Mouse (Mus musculus) left cerebral cortex, adult 8-10 months (tissue): ENCODE measurements around the gene C130050O18Rik. TPM values are rescaled to one million over a fixed set of nuclear protein-coding genes. Genes with fewer than 3 reads are reported as not detected.

ENCODE experiments used
- DNase-seq, 2 experiments: peaks; one replicate each; pipeline ENCODE4 v3.0.0; 2022; ENCODE audit warnings: low spot score in 2 of 2
- total RNA-seq, 4 experiments: library from RNA; stranded (reverse); gene quantifications; 2 replicates each; pipeline ENCODE4 v1.2.4; 2022

C130050O18Rik gene
- total RNA-seq = 1 to 10 TPM in 1 of 4 experiments, under 1 TPM in 3; 0.32 to 1.5 (median 0.70) TPM

DNA sequence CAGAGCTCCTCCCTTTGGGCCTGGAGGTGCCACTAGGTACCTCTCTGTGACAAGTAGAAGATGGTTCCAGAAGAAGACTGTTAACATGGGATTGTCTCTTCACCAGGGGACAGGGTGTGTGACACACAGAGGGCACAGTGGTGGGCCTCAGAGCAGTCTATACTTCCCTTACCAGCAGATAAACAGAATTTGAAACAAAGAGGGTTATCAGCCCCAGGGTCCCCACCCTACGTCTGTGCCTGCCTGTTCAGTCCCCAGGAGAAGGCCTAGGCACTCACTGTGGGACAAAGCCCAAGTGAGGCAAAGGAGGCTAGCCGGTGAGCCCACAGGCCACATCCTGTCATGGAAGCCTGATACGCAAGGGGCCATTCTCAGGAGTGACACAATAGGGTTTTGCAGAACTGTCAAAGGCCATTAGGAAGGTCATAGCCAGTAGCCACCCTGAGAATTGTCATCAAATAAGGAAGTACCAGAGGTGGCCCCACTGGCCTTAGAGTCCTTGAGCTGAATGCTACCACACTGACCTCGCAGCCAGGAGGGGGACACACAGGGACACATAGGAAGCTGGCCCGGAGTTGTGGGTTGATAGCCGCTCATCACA is at the start of gene C130050O18Rik:
Gene C130050O18Rik (plus strand): TSS at position 480 of the 601 bp plus-strand sequence.
- DNase-seq = no peak

DNA sequence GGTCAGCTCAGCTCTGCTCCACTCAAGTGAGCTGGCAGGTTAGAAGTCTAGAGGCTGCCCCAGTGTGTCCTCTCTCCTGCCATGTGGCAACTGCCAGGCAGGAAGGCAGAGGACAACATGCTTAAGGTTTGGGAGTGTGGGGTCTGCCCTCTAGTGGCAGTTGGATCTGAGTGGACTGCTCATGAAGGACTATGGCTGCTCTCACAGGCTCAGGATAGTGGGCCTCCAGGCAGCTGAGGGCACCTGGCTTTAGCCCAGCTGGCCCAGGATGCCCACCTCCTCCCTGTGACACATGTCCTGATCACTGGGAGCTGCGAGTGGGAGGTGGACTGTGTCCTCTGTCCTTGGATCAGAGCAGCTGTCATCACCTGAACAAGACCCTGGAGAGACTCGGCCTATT is 46.4 kb upstream of the C130050O18Rik start:
- no peak for DNase-seq

DNA sequence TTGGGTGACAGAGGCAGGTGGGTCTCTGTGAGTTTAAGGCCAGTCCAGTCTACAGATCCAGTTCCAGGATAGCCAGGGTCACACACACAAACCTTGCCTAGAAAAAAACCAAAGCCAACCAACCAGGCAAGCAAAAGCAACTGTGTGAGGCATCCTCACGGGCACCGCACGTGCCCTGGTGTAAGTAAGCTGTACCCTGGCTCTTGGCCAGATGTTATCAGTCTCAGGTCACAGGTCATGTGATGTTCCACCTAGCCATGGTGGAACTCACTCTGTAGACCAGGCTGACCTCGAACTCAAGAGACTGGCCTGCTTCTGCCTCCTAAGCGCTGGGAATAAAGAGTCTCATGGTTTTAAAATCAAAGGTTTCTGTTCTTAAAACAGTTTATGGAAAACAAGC is 45.8 kb upstream of the C130050O18Rik start:
- no peak for DNase-seq

DNA sequence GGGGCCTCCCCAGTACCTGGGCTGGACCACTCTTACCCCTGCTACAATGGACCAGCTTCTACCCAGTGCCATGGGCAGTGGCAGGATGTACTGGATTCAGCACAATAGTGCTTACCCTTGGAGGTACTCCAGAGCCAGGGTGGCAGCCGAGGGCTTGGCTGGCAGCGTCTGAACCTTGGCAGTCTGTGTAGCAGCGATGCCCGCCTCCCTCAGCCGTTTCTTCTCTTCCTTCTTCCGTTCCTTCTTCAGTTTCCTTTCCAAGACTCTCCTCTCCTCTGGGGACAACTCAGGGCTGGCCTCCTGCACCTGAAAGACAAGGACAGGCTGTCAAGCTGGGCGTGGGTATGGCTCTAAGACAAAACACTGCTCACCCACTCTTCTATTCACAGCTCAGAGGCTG is 41.2 kb upstream of the C130050O18Rik start:
- DNase-seq = no peak

DNA sequence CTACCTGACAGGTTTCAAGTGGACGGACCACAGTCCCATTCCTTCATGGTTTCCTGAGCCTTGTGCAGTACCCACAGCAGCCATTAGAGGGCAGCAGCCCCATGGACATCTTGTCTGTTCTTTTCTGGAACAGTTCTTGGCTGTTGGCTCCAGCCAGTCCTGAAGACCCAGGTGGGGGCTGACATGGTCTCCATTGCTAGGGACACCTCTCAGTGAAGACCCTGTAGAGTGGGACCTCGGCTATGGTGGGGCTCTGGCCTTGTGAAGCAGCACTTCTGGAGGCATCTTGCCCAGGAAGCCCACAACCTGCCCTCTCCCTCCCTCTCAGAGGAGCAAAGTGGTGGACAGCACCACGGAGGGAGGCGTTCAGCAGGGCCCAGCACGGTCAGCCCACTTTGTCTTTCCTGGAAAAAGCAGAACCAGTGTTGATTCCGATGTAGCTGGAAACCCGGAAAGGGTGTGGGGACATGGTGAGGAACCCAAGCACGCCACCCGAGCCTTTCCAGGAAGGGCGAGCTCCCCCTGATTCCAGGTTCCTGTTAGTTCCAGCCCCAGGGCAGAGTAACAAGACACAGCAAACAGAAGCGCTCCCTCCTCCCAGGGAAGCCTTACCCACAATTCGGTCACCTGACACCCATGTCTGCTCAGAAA is 40.7 kb upstream of the C130050O18Rik start:
- DNase-seq = peak; percentile 68 to 98

DNA sequence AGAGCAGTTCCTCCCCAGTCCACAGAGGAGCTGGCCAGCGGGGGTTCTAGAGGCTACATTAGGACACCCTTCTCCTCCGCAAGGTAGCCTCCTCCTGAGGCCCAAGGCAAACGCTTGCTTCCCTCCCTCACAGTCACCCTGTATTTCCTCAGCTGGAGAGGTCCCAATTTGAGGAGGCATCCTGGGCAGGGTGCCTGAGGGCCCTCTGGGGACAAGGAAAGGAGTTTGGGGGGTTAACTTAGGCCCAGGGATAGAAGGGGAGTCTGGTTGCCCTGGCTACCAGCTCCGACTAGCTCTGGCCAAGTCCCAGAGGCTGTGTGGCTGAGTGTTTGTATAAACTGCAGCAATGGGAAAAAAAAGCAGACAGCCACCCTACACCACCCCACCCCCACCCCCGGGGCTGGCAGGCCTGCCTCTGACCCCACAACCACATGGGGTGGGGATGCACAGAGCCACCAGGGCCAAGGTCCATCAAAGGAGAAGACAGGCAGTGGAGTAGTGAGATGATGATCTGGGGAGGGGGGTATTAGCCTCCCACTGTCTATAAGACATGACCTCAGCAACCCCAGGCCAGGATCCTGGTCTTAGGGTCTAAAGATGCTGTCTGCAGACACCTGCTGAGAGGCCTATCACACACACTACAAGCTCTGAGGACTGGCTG is 40.0 kb upstream of the C130050O18Rik start:
- DNase-seq = no peak

DNA sequence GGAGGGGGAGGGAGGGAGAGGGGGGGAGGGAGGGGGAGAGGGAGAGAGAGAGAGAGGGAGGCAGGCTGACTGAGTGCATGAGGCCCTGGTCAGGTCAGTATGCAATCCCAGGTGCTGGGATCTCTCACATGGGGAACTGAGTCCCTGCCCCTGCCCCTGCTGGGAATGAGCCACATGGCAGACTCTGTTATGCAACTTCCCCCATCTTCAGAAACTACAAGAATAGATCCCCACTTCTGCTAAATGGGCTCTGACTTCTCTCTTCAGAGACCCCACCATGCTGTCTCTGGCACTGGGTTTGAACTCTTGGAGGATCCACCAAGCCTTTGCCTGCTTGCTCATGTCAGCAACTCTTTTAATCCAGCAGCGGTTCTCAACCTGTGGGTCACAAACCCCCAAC is 39.3 kb upstream of the C130050O18Rik start:
- DNase-seq = no peak

DNA sequence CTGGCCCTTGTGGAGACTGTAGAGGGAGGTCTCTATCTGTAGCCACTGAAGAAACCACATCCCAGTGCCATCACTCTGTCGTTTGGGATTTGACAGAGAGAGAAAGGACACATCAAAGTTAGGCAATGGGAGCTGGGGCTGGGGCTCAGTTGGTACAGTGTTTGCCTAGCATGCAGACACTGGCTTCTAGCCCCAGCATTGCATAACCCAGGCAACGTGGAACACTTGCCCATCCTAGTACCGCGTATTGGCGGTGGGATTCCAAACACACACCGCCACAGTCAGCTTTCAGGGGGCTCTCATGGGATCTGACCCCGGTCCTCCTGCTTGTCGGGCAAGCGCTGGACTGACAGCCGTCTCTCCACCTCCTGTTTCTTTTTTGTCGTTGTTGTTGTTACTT is 38.6 kb upstream of the C130050O18Rik start:
- no peak for DNase-seq

DNA sequence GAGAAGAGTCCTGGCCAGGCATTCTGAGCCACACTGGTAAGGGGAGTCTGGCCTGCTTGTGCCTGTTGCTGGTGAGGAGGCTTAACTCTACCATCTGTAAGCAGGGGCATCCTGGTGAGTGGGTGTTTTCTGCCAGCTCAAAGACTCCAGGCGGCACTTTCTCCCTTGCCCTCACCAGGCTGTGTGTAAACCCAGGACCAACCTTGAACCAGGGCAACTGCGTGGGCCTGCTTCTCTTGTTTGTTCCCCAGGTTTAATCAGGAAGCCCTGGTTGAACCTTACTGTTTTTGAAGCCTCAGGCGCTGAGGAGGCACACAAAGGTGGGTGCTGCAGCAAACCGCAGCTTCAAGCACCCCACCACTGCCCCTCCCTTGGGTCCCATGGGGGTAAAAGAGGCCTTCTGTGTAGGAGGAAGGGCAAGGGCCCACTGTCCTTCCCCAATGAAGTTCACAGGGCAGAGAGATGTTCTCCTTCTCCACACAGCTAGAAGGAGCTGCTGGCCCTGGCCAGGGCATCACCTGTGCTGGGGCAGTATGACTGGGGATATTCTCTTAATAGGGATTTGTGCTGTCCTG is 37.1 kb upstream of the C130050O18Rik start:
- DNase-seq = no peak

DNA sequence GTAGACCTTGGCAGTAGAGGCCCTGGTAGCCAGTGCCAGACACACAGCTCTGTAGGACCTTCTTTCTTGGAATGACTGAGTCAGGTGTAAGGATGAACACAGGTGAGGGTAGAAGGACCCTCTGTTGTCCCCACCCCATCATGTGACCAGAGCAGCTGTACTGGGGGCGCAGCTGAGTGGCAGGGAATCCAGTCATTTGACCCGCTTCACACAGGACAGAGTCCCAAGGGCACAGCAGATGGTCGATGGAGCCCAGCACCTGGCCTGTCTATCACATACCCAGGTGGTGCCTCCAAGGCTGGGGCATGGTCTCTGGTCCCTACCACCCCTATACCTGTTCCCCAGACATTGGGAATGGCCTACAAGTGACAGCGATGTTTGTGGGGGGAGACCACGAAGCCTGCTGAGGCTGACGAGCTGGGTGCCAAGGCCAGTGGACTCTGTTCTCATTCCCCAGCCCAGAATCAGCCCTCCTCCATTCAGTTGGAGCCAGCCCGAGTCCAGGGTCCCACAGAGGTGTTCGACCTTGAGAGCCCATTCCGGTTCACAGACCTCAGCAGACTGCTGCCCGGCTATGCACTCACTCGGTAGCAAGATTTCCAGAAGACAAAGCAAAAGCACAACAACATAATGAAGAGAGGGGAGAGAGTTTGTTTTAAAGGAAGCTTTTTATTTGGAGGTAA is 36.3 kb upstream of the C130050O18Rik start:
- DNase-seq = no peak

DNA sequence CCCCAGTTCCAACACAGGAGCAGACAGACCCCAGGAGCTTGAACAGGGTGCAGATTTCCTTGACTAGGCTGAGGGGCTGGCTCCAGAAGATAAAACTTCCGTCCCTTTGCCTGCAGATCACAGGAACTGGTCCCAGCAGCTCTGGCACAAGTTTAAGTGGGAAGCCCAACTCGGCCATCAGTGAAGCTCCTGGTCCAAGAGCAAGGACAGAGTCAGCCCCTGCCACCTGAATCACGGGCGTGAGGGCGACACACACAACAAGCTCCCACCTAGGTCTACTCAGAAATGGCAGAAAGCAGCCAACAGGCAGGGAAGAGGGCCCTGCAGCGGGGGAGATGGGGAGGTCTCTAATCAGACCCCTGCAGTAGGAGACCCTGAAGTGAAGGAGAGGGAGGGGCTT is 34.7 kb upstream of the C130050O18Rik start:
- DNase-seq = no peak

DNA sequence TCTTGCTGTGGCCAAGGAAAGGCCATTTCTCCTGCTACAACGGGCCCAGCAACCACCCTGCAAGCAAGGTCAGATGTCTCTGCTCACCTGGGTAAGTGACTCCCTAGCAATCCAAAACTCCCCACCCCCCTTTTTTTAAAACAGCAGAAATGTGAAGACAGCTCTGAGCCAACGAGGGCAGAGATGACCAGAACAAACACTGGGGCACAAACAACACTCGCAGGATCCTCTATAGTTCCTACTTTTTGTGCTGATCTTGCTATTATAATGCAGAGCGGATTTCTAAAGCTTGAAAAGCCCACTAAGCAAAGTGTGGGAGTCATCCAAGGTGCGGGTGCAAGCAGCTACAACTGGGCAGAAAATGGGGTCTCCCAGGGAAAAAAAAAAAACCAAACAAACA is 34.0 kb upstream of the C130050O18Rik start:
- DNase-seq = no peak

DNA sequence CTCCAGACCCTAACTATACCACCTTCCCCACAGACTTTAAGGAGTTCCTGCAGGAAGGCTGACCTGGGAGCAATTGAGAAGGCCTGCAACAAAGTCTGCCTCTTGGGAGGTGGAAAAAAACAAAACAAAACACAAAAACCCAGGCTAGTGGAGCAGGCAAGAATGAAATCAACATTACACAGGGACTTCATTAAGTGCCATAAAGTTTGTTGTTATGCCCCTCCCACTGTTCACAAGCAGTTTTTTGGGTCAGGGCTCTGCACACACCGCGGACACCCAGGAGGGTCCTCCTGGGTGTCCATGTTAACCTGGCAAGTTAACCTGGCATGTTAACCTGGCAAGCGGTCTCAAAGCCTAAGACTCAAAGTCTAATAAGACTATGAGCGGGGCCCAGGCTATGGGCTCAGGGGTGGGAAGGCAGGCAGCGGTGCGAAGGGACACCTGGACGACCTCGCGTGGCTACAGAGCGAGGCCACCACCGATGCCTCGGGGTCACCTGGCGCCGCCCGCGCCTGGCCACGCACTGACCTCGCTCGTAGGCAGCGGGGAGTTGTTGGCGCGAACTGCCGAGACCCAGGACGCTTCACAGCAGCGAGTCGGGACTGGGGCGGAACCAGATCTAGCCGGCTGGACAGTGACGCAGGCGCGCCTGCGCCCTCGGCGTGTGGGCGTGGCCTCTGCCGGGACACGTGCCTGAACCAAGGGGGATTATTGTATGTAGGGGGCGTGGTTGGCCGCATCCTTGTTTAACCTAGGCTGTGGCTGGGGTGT is 33.3 kb upstream of the C130050O18Rik start:
- DNase-seq = peak; percentile 78 to 87

DNA sequence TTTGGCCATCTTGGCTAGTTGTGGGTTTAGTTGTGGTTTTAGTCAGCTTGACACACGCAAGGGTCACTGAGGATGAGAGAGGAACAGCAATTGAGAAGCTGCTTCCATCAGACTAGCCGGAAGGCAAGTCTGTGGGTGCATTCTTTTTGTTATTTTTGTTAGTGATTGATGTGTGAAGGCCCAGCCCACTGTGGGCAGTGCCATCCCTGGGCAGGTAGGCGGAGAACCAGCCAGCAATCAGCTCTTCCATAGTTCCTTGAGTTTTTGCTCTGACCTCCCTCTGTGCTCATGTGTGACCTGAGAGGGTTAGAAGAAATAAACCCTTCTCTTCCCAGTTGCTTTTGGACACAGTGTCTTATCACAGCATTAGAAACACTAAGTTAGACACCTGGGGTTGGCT is 32.0 kb upstream of the C130050O18Rik start:
- no peak for DNase-seq

DNA sequence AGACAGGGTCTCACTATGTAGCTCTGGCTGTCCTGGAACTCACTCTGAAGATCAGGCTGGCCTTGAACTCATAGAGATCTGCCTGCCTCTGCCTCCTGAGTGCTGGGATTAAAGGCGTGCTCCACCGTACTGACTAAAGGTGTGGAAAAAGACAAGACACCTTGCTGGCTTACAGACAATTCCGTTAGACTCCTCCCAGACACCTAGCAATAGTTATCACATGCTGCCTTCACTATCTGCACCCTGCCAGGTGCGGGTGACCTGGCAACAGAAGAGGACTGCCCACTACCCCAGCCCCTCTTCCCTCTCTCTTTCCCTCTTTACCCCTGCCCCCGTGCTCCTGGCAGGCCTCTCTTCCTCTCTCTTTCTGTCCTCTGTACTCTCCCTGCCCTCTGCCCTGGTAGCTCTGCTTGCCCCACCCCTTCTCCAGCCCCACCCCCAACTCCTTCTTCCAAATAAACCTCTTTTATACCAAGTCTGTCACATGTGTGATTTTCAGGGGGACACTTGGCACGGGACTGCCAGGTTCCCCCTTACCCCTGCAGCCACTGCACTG is 31.1 kb upstream of the C130050O18Rik start:
- DNase-seq = no peak

DNA sequence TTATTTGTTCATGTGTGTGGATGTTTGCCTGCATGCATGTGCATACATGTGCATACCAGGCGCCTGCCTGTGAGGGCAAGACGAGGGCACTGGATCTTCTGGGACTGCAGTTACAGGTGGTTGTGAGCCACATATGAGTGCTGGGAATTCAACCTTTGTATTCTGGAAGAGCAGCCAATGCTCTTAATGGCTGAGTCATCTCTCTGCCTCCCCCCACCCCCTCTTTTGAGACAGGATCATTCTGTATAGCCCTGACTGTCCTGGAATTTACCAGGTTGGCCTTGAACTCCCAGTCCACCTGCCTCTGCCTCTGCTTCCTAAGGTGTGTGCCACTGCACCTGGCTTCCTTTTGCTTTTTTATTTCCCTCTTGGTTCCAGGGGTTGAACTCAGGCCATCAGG is 30.2 kb upstream of the C130050O18Rik start:
- no peak for DNase-seq

DNA sequence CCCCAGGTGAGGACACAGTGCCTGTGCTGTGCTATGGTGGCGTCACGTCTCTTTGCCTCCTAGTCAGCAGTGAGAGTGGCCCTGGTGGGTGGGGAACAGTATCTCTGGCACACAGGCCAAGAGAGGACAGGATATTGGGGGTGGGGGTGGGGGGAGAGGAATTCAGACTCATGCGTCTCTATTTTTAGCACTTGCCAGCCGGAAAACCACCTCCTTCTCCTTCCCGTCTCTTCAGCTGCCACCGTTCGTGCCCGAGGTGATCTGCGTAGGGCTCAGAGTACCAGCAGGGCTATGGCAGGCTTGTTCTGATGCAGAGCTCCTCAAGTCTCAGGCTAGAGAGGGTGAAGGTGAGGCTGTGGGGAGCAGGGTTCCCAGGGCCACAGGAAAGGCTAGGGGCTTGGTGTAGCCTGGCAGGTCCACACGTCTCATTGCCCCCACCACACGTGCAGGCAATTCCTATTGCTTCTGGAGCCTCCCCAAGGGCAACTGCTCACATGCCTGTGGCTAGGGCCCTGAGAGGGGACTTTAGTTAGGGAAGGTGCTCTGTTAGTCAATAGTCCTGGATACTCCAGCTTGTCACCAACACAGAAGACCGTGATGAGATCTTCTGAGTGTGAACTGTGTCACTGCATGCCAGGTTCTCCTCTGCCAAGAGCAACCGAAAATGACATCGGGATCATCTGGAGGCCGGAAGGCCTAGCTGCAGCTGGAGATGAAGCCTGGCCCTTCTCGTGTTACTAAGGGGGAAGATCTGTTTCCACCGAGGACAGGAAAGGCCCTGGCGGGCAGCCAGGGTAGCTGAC is 27.4 kb upstream of the C130050O18Rik start, which contains the start of gene Gpr146:
Gene Gpr146 (plus strand): TSS at position 230 of the 803 bp plus-strand sequence.
- DNase-seq = no peak

DNA sequence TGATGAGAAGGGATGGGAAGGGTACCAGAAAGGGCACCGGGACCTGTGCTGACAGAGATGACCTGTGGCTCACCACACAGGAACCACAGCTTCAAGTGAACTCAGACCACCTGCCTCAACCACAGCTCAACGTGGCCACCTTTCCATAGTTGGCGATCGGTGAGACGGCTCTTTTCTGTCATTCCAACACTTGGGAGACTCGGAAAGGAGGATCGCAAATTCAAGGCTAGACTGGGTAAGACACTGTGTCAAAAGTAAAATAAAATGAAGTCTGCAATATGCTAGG is 26.9 kb upstream of the C130050O18Rik start:
- no peak for DNase-seq

DNA sequence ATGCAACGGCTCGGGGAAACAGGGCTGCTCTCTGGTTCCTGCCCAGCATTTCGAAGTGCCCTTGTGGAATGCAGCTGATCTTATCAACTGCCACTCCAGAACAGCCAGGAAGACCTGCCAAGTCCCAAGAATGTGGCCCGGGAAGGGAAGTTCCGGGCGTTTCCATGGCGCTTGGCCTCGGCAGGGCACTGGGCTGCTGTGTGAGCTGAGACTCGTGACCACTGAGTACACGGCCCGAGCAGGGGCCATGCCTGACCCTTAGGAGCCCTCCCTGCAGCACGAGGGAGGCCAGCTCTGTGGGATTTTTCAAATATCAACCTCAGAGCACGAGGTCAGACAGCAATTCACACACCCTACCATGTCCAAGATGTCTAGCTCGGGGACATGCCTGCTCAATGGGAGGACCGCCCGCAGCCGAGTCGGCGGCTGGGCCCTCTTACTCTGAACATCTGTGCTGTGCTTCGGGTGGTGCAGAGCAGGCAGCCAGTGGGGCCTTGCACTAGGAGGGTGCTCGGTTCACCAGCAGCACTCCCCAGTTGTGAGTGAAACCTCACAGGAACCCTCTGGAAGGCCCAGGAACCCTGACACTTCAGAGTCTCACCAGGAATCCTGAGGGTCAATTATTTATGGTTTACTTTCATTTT is 26.0 kb upstream of the C130050O18Rik start:
- no peak for DNase-seq
